Mouse (Mus musculus) embryonic facial prominence, embryonic 14.5 days (tissue): ENCODE data around the gene B2m. TPM values are rescaled to one million over a fixed set of nuclear protein-coding genes. Genes with fewer than 3 reads are reported as not detected.
"Not testable (repeated sequence)": the region's sequence is repeated elsewhere in the genome, so short reads cannot be mapped to it uniquely, and the experiment has no call there.

Source experiments
- ATAC-seq: fragments of 200-750 bp; cut with Nextera tagmentation; 2 replicates; pipeline ENCODE4 v1.8.0; 2017; ENCODE audit warnings: low read depth, moderate number of reproducible peaks, moderate TSS enrichment
- DNase-seq: peaks from one replicate; pipeline ENCODE4 v3.0.0-alpha.2; 2015; ENCODE audit warnings: low spot score
- H3K27ac ChIP-seq: fragments of 300-500 bp; sonication (generic); replicated peaks from 2 replicates; pipeline ENCODE4 v1.5.1; 2014; ENCODE audit warnings: low read depth, mild to moderate bottlenecking, low read length, moderate library complexity
- H3K27me3 ChIP-seq: fragments of 300-500 bp; sonication (generic); replicated peaks from 2 replicates; pipeline ENCODE4 v1.6.1; 2014; ENCODE audit warnings: low read length; ENCODE audit not compliant: control insufficient read depth, insufficient read depth
- H3K36me3 ChIP-seq: fragments of 300-500 bp; sonication (generic); 2 replicates; pipeline ENCODE4 v1.6.1; 2014; ENCODE audit warnings: low read length, mixed read lengths; ENCODE audit not compliant: control insufficient read depth, insufficient read depth
- H3K4me1 ChIP-seq: fragments of 300-500 bp; sonication (generic); 2 replicates; pipeline ENCODE4 v1.6.1; 2014; ENCODE audit warnings: antibody characterized with exemption, low read length; ENCODE audit not compliant: control insufficient read depth, insufficient read depth
- H3K4me2 ChIP-seq: fragments of 300-500 bp; sonication (generic); 2 replicates; pipeline ENCODE4 v1.6.1; 2014; ENCODE audit warnings: low read depth, mild to moderate bottlenecking, low read length, moderate library complexity, mixed read lengths
- H3K4me3 ChIP-seq: fragments of 300-500 bp; sonication (generic); 2 replicates; pipeline ENCODE4 v1.5.1; 2014; ENCODE audit warnings: low read depth, mild to moderate bottlenecking, low read length
- H3K9ac ChIP-seq: fragments of 300-500 bp; sonication (generic); 2 replicates; pipeline ENCODE4 v1.6.1; 2014; ENCODE audit warnings: low read depth, mild to moderate bottlenecking, low read length, moderate library complexity, mixed read lengths
- H3K9me3 ChIP-seq: fragments of 300-500 bp; sonication (generic); 2 replicates; pipeline ENCODE4 v1.6.1; 2016; ENCODE audit warnings: low read length; ENCODE audit not compliant: control insufficient read depth
- WGBS: fragments of 180-500 bp; shearing (Covaris S2); extraction: QIAGEN DNeasy Blood & Tissue Kit; methylation state at CpG from one replicate; pipeline ENCODE4 v1.1.7; 2014; 5-methylcytosine and 5-hydroxymethylcytosine counted together
- polyA plus RNA-seq: library from polyadenylated mRNA; unstranded; fragments of >200 nt; fragmentation: Nextera tagmentation; extraction: Ambion mirVana; gene quantifications from 2 replicates; pipeline ENCODE4 v1.2.1, GENCODE M21; 2014

The B2m gene
- 353 and 386 TPM in 2 replicates for polyA plus RNA-seq

DNA sequence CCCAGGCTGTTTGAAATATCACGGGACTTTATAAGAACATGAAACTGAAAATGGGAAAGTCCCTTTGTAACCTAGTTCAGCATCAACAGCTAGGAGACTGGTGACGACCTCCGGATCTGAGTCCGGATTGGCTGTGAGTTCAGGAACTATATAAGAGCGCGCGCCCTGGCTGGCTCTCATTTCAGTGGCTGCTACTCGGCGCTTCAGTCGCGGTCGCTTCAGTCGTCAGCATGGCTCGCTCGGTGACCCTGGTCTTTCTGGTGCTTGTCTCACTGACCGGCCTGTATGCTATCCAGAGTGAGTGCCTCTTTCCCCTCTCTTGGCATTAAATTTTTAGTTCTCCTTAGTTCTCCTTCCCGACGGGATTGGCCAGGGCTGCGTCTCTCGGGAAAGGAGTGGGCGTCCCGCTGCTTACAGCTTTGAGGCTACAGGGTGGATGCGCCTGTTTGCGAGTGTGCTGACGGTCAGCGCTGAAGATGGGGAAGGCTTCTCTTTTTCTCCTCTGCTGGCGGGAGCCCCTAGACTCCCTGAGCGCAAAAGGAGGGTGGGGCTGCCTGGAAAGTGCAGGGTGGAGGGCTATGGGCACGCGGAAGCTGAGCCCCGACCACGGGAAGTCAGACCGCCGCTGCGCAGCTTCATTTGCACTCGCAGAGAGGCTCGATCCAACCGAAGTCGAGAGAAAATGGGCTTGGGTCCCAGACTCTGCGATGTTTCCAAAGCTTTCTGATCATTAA is at the start of gene B2m:
Gene B2m, plus strand, starts transcription at position 179 of the 734 bp plus-strand sequence.
- peak within 1 kb of the TSS; percentile 76 for H3K9ac ChIP-seq
- DNase-seq, result peak; percentile 98
- under 1% methylated on average over 40 of the region's 40 CpGs for WGBS
- ATAC-seq, result peak; percentile 98
- H3K4me3 ChIP-seq, result peak within 1 kb of the TSS; percentile 80
- no peaks in the 10 kb centered on the region for H3K9me3 ChIP-seq
- H3K4me1 ChIP-seq, result 0 out of 2 replicates have a peak, but pooled peaks cover 5% of the 10 kb centered on the region
- H3K4me2 ChIP-seq, result peak within 1 kb of the TSS; percentile 65
- H3K27me3 ChIP-seq, result no peaks in the 10 kb centered on the region
- H3K36me3 ChIP-seq, result 0 out of 2 replicates have a peak, but pooled peaks cover 6% of the 10 kb centered on the region
- H3K27ac ChIP-seq, result peak within 1 kb of the TSS; percentile 84

DNA sequence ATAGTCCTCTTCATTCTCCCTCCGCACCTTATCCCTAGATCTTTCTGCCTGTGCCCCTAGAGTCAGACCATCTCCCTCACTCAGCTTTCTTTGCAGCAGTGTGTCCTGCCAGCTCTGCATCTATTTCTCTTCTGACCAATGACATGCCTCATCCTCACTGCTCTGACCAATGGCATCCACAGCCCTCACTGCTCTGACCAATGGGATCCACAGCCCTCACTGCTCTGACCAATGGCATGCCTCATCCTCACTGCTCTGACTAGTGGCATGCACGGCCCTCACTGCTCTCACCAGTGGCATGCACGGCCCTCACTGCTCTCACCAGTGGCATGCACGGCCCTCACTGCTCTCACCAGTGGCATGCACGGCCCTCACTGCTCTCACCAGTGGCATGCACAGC is 49.8 kb upstream of the B2m start:
- not testable (repeated sequence) for DNase-seq, H3K9ac ChIP-seq, H3K4me3 ChIP-seq, H3K4me2 ChIP-seq, ATAC-seq, H3K9me3 ChIP-seq, H3K27ac ChIP-seq, H3K27me3 ChIP-seq, H3K4me1 ChIP-seq
- WGBS, result 79% methylated on average over 5 of the region's 5 CpGs
- peaks cover 93% of the 10 kb centered on the region for H3K36me3 ChIP-seq

DNA sequence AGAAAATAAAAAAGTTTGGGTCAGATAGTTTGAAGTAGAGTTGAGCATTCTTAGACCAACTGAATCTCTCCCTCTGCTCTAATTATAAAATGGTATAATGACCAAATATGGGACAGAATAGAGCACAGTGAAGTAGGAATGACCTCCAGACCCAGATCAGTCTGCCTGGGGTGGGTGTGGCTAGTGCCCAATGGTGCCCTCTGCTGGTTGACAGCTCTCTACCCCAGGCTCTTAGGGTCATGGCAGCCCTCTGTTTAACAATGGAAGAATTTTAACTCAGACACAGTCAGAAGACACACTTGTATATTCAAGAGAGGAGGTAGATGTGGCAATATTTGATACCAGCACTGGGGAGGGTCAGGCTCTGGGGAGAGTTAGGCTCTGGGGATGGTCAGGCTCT is 45.4 kb upstream of the B2m start:
- DNase-seq (no peak), ATAC-seq (no peak)
- no peaks in the 10 kb centered on the region for H3K9me3 ChIP-seq
- no peak overlapping the region for H3K27ac ChIP-seq
- H3K4me2 ChIP-seq, result no peak overlapping the region
- H3K27me3 ChIP-seq, result no peaks in the 10 kb centered on the region
- H3K9ac ChIP-seq, result no peak overlapping the region
- no peak overlapping the region for H3K4me3 ChIP-seq
- H3K36me3 ChIP-seq, result peaks cover 79% of the 10 kb centered on the region
- H3K4me1 ChIP-seq, result no peaks in the 10 kb centered on the region

DNA sequence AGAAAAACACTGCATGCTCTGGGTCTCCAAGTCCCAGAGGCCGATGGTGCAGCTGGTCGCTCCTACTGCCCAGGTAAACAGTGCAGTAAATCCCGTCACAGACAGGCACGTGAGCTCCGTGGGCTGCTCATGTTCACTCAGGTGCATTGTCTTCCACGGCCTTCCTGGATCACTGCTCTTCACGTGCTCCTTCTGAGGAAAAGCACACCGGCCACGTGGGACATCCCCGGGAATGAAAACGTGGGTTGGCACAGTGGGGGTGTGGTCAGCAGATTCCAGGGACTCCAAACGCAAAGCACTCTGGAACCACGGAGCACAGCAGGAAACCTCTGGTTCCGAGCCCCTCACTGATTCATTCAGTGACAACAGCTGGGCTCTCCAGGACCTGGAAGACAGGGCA is 39.4 kb upstream of the B2m start:
- ATAC-seq, result no peak
- Histone ChIP-seq H3K4me2 (no peak overlapping the region), H3K9me3 (no peaks in the 10 kb centered on the region), H3K27me3 (no peaks in the 10 kb centered on the region), H3K4me1 (no peaks in the 10 kb centered on the region), H3K9ac (no peak overlapping the region), H3K36me3 (peaks cover 59% of the 10 kb centered on the region), H3K27ac (no peak overlapping the region), H3K4me3 (no peak overlapping the region)
- DNase-seq, result no peak
- WGBS, result 81% methylated on average over 14 of the region's 14 CpGs

- Histone ChIP-seq H3K27ac (no peak overlapping the region), H3K4me2 (no peak overlapping the region), H3K9me3 (no peaks in the 10 kb centered on the region), H3K4me1 (no peaks in the 10 kb centered on the region), H3K27me3 (no peaks in the 10 kb centered on the region), H3K4me3 (no peak overlapping the region), H3K9ac (no peak overlapping the region), H3K36me3 (peaks cover 61% of the 10 kb centered on the region)
- WGBS, result 84% methylated on average over 4 of the region's 4 CpGs
- DNase-seq (no peak), ATAC-seq (no peak)
Measured at GRCm38 (mm10) chr2:122109714-122110113, 37.8 kb upstream of the B2m start.

GRCm38 (mm10) chr2:122116888-122117287 is 30.6 kb upstream of the B2m start:
- Histone ChIP-seq H3K9me3 (no peaks in the 10 kb centered on the region), H3K27me3 (no peaks in the 10 kb centered on the region), H3K4me2 (peak overlapping the region; percentile 62; the same call in 1 of the 2 replicates), H3K9ac (no peak overlapping the region), H3K4me3 (no peak overlapping the region), H3K27ac (no peak overlapping the region), H3K36me3 (peaks cover 17% of the 10 kb centered on the region), H3K4me1 (peaks cover 5% of the 10 kb centered on the region; the same call in 1 of the 2 replicates)
- WGBS, result 91% methylated on average over 2 of the region's 2 CpGs
- ATAC-seq (no peak), DNase-seq (no peak)

DNA sequence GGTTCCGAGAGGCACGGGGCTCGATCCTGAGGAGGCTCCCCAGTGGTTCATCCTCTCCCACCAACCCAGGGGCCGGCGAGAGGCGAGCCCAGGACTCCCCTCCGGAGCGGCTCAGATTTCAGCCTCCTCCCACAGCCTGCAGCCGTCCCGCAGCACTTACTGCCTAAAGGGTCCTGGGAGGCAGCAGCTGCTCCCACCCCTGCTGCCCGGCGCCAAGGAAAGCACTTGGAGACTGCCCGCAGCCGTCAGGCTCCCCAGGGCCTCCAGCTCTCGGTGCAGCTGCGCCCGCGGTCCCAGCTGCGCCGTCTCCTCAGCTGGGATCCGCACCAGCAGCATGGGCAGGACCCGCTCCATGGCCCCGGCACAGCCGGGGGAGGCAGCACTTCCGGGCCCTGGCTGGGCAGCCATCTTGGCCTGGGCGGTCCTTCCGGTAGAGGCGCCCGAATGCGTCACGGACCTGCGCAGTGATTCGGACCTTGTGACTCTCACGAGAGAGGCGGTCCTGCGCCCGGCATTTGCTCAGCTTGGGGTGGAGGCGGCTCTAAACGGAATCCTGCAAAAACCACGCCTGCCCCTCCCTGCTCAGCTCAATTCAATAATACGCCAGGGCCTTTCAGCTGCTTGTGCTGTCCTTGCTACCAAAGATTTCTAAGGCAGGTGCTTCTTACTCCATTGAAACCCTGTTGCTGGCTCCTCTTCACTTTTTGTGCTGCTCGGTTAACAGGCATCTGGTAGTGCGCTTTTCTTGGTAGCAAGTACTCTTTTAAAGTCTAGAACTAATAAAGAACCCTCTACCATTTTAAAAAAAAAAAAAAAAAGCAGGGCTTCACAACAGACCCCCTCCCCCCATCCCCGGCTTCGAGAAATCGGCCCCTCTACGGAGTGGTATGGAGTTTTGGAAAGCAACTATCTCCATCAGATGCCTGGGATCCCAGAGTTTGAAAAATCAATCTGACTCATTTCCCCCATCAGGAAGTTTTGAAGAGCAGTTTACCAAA is 29.2 kb upstream of the B2m start, which contains the start of gene Spg11:
Gene Spg11, minus strand, starts transcription at position 426 of the 998 bp plus-strand sequence.
- Histone ChIP-seq H3K9ac (peak within 1 kb of the TSS; percentile 96), H3K4me3 (peak within 1 kb of the TSS; percentile 90), H3K36me3 (peaks cover 11% of the 10 kb centered on the region), H3K27ac (peak within 1 kb of the TSS; percentile 98), H3K4me1 (peaks cover 5% of the 10 kb centered on the region; the same call in 1 of the 2 replicates), H3K4me2 (peak within 1 kb of the TSS; percentile 62), H3K9me3 (no peaks in the 10 kb centered on the region), H3K27me3 (no peaks in the 10 kb centered on the region)
- peak; percentile 99 for DNase-seq
- 2% methylated on average over 33 of the region's 47 CpGs for WGBS
- ATAC-seq, result peak; percentile 99

- H3K9ac ChIP-seq, result no peak overlapping the region
- no peaks in the 10 kb centered on the region for H3K27me3 ChIP-seq
- no peaks in the 10 kb centered on the region for H3K9me3 ChIP-seq
- WGBS, result 46% methylated on average over 12 of the region's 12 CpGs
- H3K4me2 ChIP-seq, result no peak overlapping the region
- DNase-seq, result no peak
- no peak overlapping the region for H3K4me3 ChIP-seq
- no peak for ATAC-seq
- H3K36me3 ChIP-seq, result no peaks in the 10 kb centered on the region
- H3K27ac ChIP-seq, result no peak overlapping the region
- H3K4me1 ChIP-seq, result no peaks in the 10 kb centered on the region
Measured at GRCm38 (mm10) chr2:122125680-122126572, 21.6 kb upstream of the B2m start.
